Mouse (Mus musculus) spleen, postnatal 36 days (tissue): Measurements from ENCODE around the gene Tnrc6c.
A peak's percentile ranks its signal among the peaks of the same experiment; 100 is the strongest.

Source experiments
- DNase-seq, 2 experiments: peaks; one replicate each; pipeline ENCODE4 v3.0.0; 2022; ENCODE audit warnings: low spot score in 2 of 2, mixed read lengths in 1 of 2

Gene Tnrc6c

GRCm38 (mm10) chr11:117674531-117674930, 20.4 kb downstream of the Tnrc6c start:
- DNase-seq: no peak

- no peak for DNase-seq
These were observed 22.6 kb downstream of the Tnrc6c start for GRCm38 (mm10) chr11:117676649-117677048.

- DNase-seq: no peak
These were observed 23.0 kb downstream of the Tnrc6c start for GRCm38 (mm10) chr11:117677111-117677510.

GRCm38 (mm10) chr11:117677594-117677993, 23.5 kb downstream of the Tnrc6c start:
- DNase-seq: no peak

- no peak for DNase-seq
These were observed 24.1 kb downstream of the Tnrc6c start for GRCm38 (mm10) chr11:117678155-117678554.

- DNase-seq: peak; percentile 10 to 25
These were observed 24.7 kb downstream of the Tnrc6c start for GRCm38 (mm10) chr11:117678740-117679139.

GRCm38 (mm10) chr11:117684640-117685039, 30.6 kb downstream of the Tnrc6c start:
- no peak for DNase-seq

- no peak for DNase-seq
These were observed 31.4 kb downstream of the Tnrc6c start for GRCm38 (mm10) chr11:117685461-117685860.

GRCm38 (mm10) chr11:117686021-117686420, 31.9 kb downstream of the Tnrc6c start:
- DNase-seq: peak; percentile 26 to 38

- no peak for DNase-seq
These were observed 34.5 kb downstream of the Tnrc6c start for GRCm38 (mm10) chr11:117688603-117689002.

- no peak for DNase-seq
These were observed 37.2 kb downstream of the Tnrc6c start for GRCm38 (mm10) chr11:117691311-117691710.

GRCm38 (mm10) chr11:117694050-117694449, 40.0 kb downstream of the Tnrc6c start:
- DNase-seq: no peak

- no peak for DNase-seq
These were observed 42.5 kb downstream of the Tnrc6c start for GRCm38 (mm10) chr11:117696585-117696984.

- DNase-seq: no peak
These were observed 46.8 kb downstream of the Tnrc6c start for GRCm38 (mm10) chr11:117700871-117701270.

GRCm38 (mm10) chr11:117706267-117706666, 52.2 kb downstream of the Tnrc6c start:
- no peak for DNase-seq

GRCm38 (mm10) chr11:117707238-117707637, 53.1 kb downstream of the Tnrc6c start:
- no peak for DNase-seq

- peak; percentile 53 to 73 for DNase-seq
These were observed 55.2 kb downstream of the Tnrc6c start for GRCm38 (mm10) chr11:117709308-117709707.

- DNase-seq: no peak
These were observed 56.8 kb downstream of the Tnrc6c start for GRCm38 (mm10) chr11:117710815-117711294.

GRCm38 (mm10) chr11:117712065-117712464, 58.0 kb downstream of the Tnrc6c start:
- DNase-seq: no peak

GRCm38 (mm10) chr11:117713375-117713774, 59.3 kb downstream of the Tnrc6c start:
- no peak for DNase-seq

- DNase-seq: peak; percentile 59 to 70
These were observed 64.7 kb downstream of the Tnrc6c start for GRCm38 (mm10) chr11:117718838-117719237.

- DNase-seq: peak in 1 of 2 experiments; percentile 8
These were observed 70.7 kb downstream of the Tnrc6c start for GRCm38 (mm10) chr11:117724604-117725301.

- no peak for DNase-seq
These were observed 72.9 kb downstream of the Tnrc6c start for GRCm38 (mm10) chr11:117727031-117727430.

- no peak for DNase-seq
These were observed 74.2 kb downstream of the Tnrc6c start for GRCm38 (mm10) chr11:117728245-117728644.
